Mouse (Mus musculus) stomach, postnatal 0 days (tissue): Measurements from ENCODE around the gene Sptbn1.

ENCODE experiments used
- CTCF ChIP-seq: IDR thresholded peaks from 2 replicates; pipeline ENCODE4 v1.5.1; 2016; ENCODE audit warnings: antibody characterized with exemption, low read depth, mild to moderate bottlenecking, moderate library complexity
- EP300 ChIP-seq: optimal IDR thresholded peaks from 2 replicates; pipeline ENCODE3; 2016; ENCODE audit warnings: antibody characterized with exemption

DNA sequence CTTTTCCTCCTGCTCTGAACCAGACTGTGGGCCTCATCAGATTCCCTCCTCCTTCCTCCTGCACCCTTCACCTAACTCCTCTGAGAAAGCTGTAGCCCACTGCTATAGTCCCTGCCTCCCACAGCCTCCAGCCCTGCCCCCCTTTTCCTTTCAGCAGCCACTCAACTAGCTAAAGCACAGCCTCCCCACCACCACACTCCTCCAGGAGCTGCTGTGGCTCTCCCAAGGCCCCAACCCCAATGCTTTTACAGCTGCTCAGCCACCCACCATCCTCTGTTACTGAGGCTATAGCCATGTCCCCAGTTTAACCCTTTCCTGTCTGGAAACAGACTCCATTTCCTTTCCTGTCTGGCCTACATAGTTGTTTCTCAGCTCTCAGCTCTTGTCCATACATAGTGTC lies 182.9 kb downstream of the Sptbn1 start:
- TF ChIP-seq CTCF (no peak), EP300 (no peak)
